Mouse (Mus musculus) hindbrain, embryonic 15.5 days (tissue): Measurements from ENCODE around the gene G6pc. TPM values are rescaled to one million over a fixed set of nuclear protein-coding genes. Genes with fewer than 3 reads are reported as not detected.
"Not testable (repeated sequence)": the region's sequence is repeated elsewhere in the genome, so short reads cannot be mapped to it uniquely, and the experiment has no call there.

Experiments
- ATAC-seq: fragments of 200-750 bp; cut with Nextera tagmentation; 2 replicates; pipeline ENCODE4 v1.8.0; 2017; ENCODE audit warnings: low read depth, moderate number of reproducible peaks, moderate TSS enrichment; ENCODE audit not compliant: low FRiP score
- H3K27ac ChIP-seq: fragments of 300-500 bp; sonication (generic); replicated peaks from 2 replicates; pipeline ENCODE4 v1.5.1; 2015; ENCODE audit warnings: mild to moderate bottlenecking, inconsistent platforms
- H3K27me3 ChIP-seq: fragments of 300-500 bp; sonication (generic); 2 replicates; pipeline ENCODE4 v1.6.1; 2015; ENCODE audit warnings: control low read depth, inconsistent platforms
- H3K36me3 ChIP-seq: fragments of 300-500 bp; sonication (generic); 2 replicates; pipeline ENCODE4 v1.6.1; 2015; ENCODE audit warnings: control low read depth, inconsistent platforms
- H3K4me1 ChIP-seq: fragments of 300-500 bp; sonication (generic); replicated peaks from 2 replicates; pipeline ENCODE4 v1.6.1; 2015; ENCODE audit warnings: control low read depth, inconsistent platforms
- H3K4me2 ChIP-seq: fragments of 300-500 bp; sonication (generic); 2 replicates; pipeline ENCODE4 v1.6.1; 2015; ENCODE audit warnings: moderate library complexity, mild to moderate bottlenecking, inconsistent platforms
- H3K4me3 ChIP-seq: fragments of 300-500 bp; sonication (generic); 2 replicates; pipeline ENCODE4 v1.5.1; 2015; ENCODE audit warnings: mild to moderate bottlenecking, inconsistent platforms
- H3K9ac ChIP-seq: fragments of 300-500 bp; sonication (generic); 2 replicates; pipeline ENCODE4 v1.6.1; 2015; ENCODE audit warnings: inconsistent platforms
- H3K9me3 ChIP-seq: fragments of 300-500 bp; sonication (generic); 2 replicates; pipeline ENCODE4 v1.6.1; 2016; ENCODE audit warnings: control low read depth, inconsistent platforms
- WGBS: fragments of 180-500 bp; shearing (Covaris S2); methylation state at CpG from one replicate; pipeline ENCODE4 v1.1.7; 2015; 5-methylcytosine and 5-hydroxymethylcytosine counted together
- polyA plus RNA-seq: library from polyadenylated mRNA; unstranded; fragments of >200 nt; fragmentation: Nextera tagmentation; extraction: Ambion mirVana; gene quantifications from 2 replicates; pipeline ENCODE4 v1.2.1, GENCODE M21; 2015

The G6pc gene
- polyA plus RNA-seq: not detected in 2 replicates

- Histone ChIP-seq H3K4me1 (no peaks in the 10 kb centered on the region), H3K36me3 (no peaks in the 10 kb centered on the region), H3K9ac (no peak within 1 kb of the TSS), H3K4me2 (no peak within 1 kb of the TSS), H3K27me3 (no peaks in the 10 kb centered on the region), H3K9me3 (no peaks in the 10 kb centered on the region), H3K4me3 (no peak within 1 kb of the TSS), H3K27ac (no peak within 1 kb of the TSS)
- ATAC-seq: no peak
- WGBS: 88% methylated on average over 8 of the region's 8 CpGs
Measured at GRCm38 (mm10) chr11:101367326-101367935, at the start of gene G6pc. G6pc (plus strand) TSS chr11:101367561.

GRCm38 (mm10) chr11:101323609-101324008 is 43.8 kb upstream of the G6pc start:
- H3K36me3 ChIP-seq: peaks cover 59% of the 10 kb centered on the region
- H3K9me3 ChIP-seq: no peaks in the 10 kb centered on the region
- H3K4me3 ChIP-seq: no peak overlapping the region
- H3K27me3 ChIP-seq: no peaks in the 10 kb centered on the region
- no peak overlapping the region for H3K9ac ChIP-seq
- H3K27ac ChIP-seq: no peak overlapping the region
- H3K4me2 ChIP-seq: no peak overlapping the region
- H3K4me1 ChIP-seq: no peaks in the 10 kb centered on the region
- no peak; the same call in 1 of the 2 replicates for ATAC-seq
- 14% methylated on average over 4 of the region's 4 CpGs for WGBS

DNA sequence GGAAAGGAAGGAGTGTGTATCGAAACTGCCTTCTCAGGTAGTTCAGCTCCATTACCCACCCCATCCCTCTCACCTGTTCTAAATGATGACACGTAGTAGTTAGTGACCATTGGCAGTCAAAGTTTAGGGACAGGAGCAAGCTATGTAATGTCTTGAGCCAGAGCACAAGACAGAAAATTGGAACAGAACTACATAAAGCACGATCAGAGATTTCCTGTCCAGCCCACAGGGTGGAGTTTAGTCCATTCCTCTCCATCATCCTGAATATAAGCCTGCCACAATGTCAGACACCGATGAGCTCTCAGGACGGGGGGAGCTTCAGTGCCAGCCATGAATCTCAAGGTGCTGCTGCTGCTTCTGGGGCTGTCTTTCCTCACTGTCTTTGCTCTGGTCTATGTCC is 42.6 kb upstream of the G6pc start, which contains the start of gene Aoc2:
TSS of gene Aoc2 (plus strand) at position 301 of the 400 bp plus-strand sequence.
- WGBS: 92% methylated on average over 5 of the region's 5 CpGs
- H3K36me3 ChIP-seq: peaks cover 48% of the 10 kb centered on the region

DNA sequence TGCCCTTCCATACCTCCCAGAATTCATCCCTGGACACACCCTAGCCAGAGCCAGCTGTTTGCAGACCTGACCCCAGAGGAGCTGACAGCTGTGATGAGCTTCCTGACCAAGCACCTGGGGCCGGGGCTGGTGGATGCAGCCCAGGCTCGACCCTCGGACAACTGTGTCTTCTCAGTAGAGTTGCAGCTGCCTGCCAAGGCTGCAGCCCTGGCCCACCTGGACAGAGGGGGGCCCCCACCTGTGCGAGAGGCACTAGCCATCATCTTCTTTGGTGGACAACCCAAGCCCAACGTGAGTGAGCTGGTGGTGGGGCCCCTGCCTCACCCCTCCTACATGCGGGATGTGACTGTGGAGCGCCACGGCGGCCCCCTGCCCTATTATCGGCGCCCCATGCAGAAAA is 42.2 kb upstream of the G6pc start:
- WGBS: 97% methylated on average over 11 of the region's 11 CpGs
- H3K4me2 ChIP-seq, H3K9me3 ChIP-seq, H3K4me1 ChIP-seq, ATAC-seq, H3K9ac ChIP-seq, H3K27ac ChIP-seq, H3K4me3 ChIP-seq, H3K27me3 ChIP-seq: not testable (repeated sequence)
- H3K36me3 ChIP-seq: peaks cover 44% of the 10 kb centered on the region

More for the DNA sequence above, 42.6 kb upstream of the G6pc start, which contains the start of gene Aoc2:
- no peak for ATAC-seq
- no peaks in the 10 kb centered on the region for H3K27me3 ChIP-seq
- no peak within 1 kb of the TSS for H3K9ac ChIP-seq
- H3K4me2 ChIP-seq: no peak within 1 kb of the TSS
- no peak within 1 kb of the TSS for H3K4me3 ChIP-seq
- H3K9me3 ChIP-seq: no peaks in the 10 kb centered on the region
- H3K27ac ChIP-seq: no peak within 1 kb of the TSS
- H3K4me1 ChIP-seq: no peaks in the 10 kb centered on the region

DNA sequence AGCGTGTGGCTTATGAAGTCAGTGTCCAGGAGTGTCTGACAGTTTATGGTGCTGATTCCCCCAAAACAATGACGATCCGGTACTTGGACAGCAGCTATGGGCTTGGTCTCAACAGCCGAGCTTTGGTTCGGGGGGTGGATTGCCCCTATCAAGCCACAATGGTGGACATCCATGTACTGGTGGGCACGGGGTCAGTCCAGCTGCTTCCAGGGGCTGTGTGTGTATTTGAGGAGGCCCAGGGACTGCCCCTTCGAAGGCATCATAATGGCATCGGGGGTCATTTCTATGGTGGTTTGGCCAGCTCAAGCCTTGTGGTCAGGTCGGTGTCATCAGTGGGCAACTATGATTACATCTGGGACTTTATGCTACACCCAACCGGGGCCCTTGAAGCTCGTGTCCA is 41.2 kb upstream of the G6pc start:
- no peaks in the 10 kb centered on the region for H3K4me1 ChIP-seq
- H3K4me3 ChIP-seq: no peak overlapping the region
- WGBS: 87% methylated on average over 11 of the region's 11 CpGs
- no peak overlapping the region for H3K4me2 ChIP-seq
- H3K9me3 ChIP-seq: no peaks in the 10 kb centered on the region
- ATAC-seq: no peak
- H3K36me3 ChIP-seq: peaks cover 34% of the 10 kb centered on the region
- H3K9ac ChIP-seq: no peak overlapping the region
- H3K27ac ChIP-seq: no peak overlapping the region
- H3K27me3 ChIP-seq: no peaks in the 10 kb centered on the region

DNA sequence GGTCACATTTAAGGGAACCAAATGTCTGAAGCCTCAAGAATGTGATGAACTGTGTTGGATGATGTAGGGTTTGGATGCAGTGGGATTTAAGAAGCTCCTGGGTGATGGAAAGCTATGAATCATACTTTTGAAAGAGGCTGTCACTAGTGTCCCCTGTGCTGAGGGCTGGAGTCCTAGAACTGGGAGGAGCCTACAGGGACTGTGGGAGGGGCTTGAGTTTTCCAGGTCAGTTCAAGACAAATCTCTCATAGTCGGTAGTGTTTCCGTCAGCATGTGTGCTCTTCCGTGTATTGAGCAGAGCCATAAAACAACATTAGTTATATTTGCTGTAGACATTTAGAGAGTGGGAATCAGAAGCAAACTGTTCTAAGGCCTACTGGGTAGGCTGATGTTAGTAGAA is 40.0 kb upstream of the G6pc start:
- 43% methylated on average over 3 of the region's 3 CpGs for WGBS
- no peak overlapping the region for H3K9ac ChIP-seq
- no peaks in the 10 kb centered on the region for H3K4me1 ChIP-seq
- H3K4me2 ChIP-seq: no peak overlapping the region
- no peak overlapping the region for H3K27ac ChIP-seq
- H3K9me3 ChIP-seq: no peaks in the 10 kb centered on the region
- peaks cover 22% of the 10 kb centered on the region for H3K36me3 ChIP-seq
- H3K27me3 ChIP-seq: no peaks in the 10 kb centered on the region
- H3K4me3 ChIP-seq: no peak overlapping the region
- no peak for ATAC-seq

GRCm38 (mm10) chr11:101328941-101329635 is 38.3 kb upstream of the G6pc start:
- no peak for ATAC-seq
- Histone ChIP-seq H3K27ac (no peak overlapping the region), H3K36me3 (peaks cover 6% of the 10 kb centered on the region), H3K9me3 (no peaks in the 10 kb centered on the region), H3K4me1 (no peaks in the 10 kb centered on the region), H3K27me3 (no peaks in the 10 kb centered on the region), H3K9ac (no peak overlapping the region), H3K4me3 (no peak overlapping the region), H3K4me2 (no peak overlapping the region)
- 81% methylated on average over 6 of the region's 6 CpGs for WGBS

DNA sequence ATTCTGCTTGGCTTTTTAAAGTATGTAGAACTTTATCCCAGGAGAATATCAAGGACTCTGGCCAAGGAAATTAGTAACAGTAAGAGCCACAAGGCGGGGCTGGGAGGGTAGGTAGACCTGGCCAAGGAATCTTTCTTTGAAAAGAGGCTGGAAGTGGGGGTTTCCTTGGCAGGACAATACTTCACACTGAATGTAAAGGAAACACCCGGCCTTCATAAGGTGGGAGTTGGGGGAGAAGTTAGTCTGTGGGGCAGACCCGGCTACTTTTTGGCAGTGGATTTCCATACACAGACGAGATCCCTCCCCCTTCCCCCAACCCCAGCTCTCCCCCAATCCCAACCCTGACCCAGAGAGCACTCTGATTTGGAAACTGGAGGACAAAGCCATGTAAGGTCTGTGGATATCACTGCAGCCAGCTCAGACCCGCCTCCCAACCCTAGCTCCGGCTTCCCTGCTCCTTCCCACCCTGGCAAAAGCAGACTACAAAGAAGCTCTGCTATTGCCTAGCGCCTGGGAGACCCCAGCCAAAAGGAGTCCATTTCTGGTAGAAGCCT is 36.9 kb upstream of the G6pc start, which contains the start of gene Aoc3:
TSS of gene Aoc3 (plus strand) at position 235 of the 554 bp plus-strand sequence.
- Histone ChIP-seq H3K27me3 (no peaks in the 10 kb centered on the region), H3K36me3 (no peaks in the 10 kb centered on the region), H3K9me3 (no peaks in the 10 kb centered on the region), H3K4me3 (no peak within 1 kb of the TSS), H3K4me1 (no peaks in the 10 kb centered on the region), H3K27ac (no peak within 1 kb of the TSS), H3K4me2 (no peak within 1 kb of the TSS), H3K9ac (no peak within 1 kb of the TSS)
- ATAC-seq: no peak
- WGBS: 74% methylated on average over 7 of the region's 7 CpGs

- not testable (repeated sequence) for H3K9ac ChIP-seq, H3K27ac ChIP-seq, H3K9me3 ChIP-seq, H3K4me1 ChIP-seq, H3K4me3 ChIP-seq, ATAC-seq, H3K36me3 ChIP-seq, H3K27me3 ChIP-seq, H3K4me2 ChIP-seq
- 80% methylated on average over 6 of the region's 6 CpGs for WGBS
Measured at GRCm38 (mm10) chr11:101330961-101331360, 36.4 kb upstream of the G6pc start.

DNA sequence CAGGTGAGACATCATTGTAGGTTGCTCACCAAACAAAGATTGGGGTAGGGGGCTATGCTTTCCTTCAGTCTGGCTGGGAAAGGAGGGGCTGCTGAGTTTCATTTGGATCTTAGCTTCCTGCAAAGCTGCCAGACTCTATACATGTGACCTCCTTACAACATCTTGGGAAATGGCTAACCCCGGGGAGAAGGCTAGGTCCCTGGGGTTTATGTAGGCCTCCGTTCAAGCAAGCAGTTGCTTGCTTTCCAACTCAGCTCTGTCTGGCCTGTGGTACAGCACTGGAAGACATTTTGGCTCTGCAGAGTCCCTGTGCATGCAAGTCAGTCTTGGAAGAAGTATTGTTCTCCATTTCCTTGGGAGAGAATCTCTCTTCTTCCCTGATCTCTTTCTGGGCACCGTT is 34.8 kb upstream of the G6pc start:
- H3K4me1 ChIP-seq: peaks cover 5% of the 10 kb centered on the region
- H3K27ac ChIP-seq: no peak overlapping the region
- no peak overlapping the region for H3K4me2 ChIP-seq
- 90% methylated on average over 3 of the region's 3 CpGs for WGBS
- H3K9me3 ChIP-seq: no peaks in the 10 kb centered on the region
- ATAC-seq: no peak
- H3K27me3 ChIP-seq: no peaks in the 10 kb centered on the region
- no peak overlapping the region for H3K9ac ChIP-seq
- no peaks in the 10 kb centered on the region for H3K36me3 ChIP-seq
- no peak overlapping the region for H3K4me3 ChIP-seq

DNA sequence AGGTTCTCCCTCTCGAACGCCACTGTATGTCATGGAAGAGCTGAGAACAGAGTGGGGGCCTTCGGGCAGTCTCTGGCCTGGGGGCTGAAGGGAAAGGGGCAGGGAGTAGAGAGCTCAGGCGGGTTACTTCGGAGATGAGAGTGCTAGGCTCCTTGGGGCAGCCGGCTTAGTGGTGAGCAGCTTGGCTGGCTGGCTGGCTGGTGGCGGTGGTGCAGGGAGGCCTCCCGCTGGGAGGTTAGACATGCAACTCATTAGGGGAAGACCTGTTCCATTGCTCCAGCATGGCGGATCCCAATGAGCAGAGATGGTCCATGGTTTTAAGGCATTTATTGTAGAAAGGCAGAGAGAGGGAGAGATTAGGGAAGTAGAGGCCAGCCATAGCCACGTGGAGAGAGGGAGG is 33.3 kb upstream of the G6pc start:
- H3K4me3 ChIP-seq: no peak overlapping the region
- peaks cover 17% of the 10 kb centered on the region for H3K4me1 ChIP-seq
- H3K27me3 ChIP-seq: no peaks in the 10 kb centered on the region
- no peak overlapping the region for H3K27ac ChIP-seq
- H3K36me3 ChIP-seq: no peaks in the 10 kb centered on the region
- no peak for ATAC-seq
- no peak overlapping the region for H3K9ac ChIP-seq
- 28% methylated on average over 10 of the region's 10 CpGs for WGBS
- no peak overlapping the region for H3K4me2 ChIP-seq
- H3K9me3 ChIP-seq: no peaks in the 10 kb centered on the region

- no peak for ATAC-seq
- 9% methylated on average over 6 of the region's 6 CpGs for WGBS
- no peaks in the 10 kb centered on the region for H3K27me3 ChIP-seq
Measured at GRCm38 (mm10) chr11:101334516-101334915, 32.8 kb upstream of the G6pc start.

More at GRCm38 (mm10) chr11:101334516-101334915, 32.8 kb upstream of the G6pc start:
- H3K9ac ChIP-seq: no peak overlapping the region
- H3K4me3 ChIP-seq: no peak overlapping the region
- no peak overlapping the region for H3K4me2 ChIP-seq
- no peak overlapping the region for H3K27ac ChIP-seq
- H3K36me3 ChIP-seq: no peaks in the 10 kb centered on the region
- no peaks in the 10 kb centered on the region for H3K9me3 ChIP-seq
- peaks cover 17% of the 10 kb centered on the region for H3K4me1 ChIP-seq
